Mouse (Mus musculus) intestine, embryonic 14.5 days (tissue): ENCODE data around the gene March1. TPM values are rescaled to one million over a fixed set of nuclear protein-coding genes. Genes with fewer than 3 reads are reported as not detected.

Source experiments
- ATAC-seq: fragments of 200-750 bp; cut with Nextera tagmentation; replicated peaks from 2 replicates; pipeline ENCODE4 v1.8.0; 2017; ENCODE audit warnings: low read depth, moderate number of reproducible peaks, moderate TSS enrichment, moderate library complexity; ENCODE audit not compliant: low FRiP score, low TSS enrichment
- DNase-seq: peaks from one replicate; pipeline ENCODE4 v3.0.0-alpha.2; 2018; ENCODE audit warnings: low spot score
- H3K27ac ChIP-seq: fragments of 300-500 bp; sonication (generic); 2 replicates; pipeline ENCODE4 v1.5.1; 2014; ENCODE audit warnings: low read depth, mild to moderate bottlenecking, control low read depth
- H3K27me3 ChIP-seq: fragments of 300-500 bp; sonication (generic); replicated peaks from 2 replicates; pipeline ENCODE4 v1.6.1; 2014; ENCODE audit warnings: low read length, control low read depth; ENCODE audit not compliant: control insufficient read depth, insufficient read depth
- H3K36me3 ChIP-seq: fragments of 300-500 bp; sonication (generic); 2 replicates; pipeline ENCODE4 v1.6.1; 2014; ENCODE audit warnings: low read length, control low read depth; ENCODE audit not compliant: control insufficient read depth, insufficient read depth
- H3K4me1 ChIP-seq: fragments of 300-500 bp; sonication (generic); replicated peaks from 2 replicates; pipeline ENCODE4 v1.6.1; 2014; ENCODE audit warnings: low read length, control low read depth, mixed read lengths; ENCODE audit not compliant: control insufficient read depth, insufficient read depth
- H3K4me2 ChIP-seq: fragments of 300-500 bp; sonication (generic); 2 replicates; pipeline ENCODE4 v1.6.1; 2014; ENCODE audit warnings: low read length
- H3K4me3 ChIP-seq: fragments of 300-500 bp; sonication (generic); 2 replicates; pipeline ENCODE4 v1.5.1; 2014; ENCODE audit warnings: low read depth, low read length, control low read depth, mixed read lengths
- H3K9ac ChIP-seq: fragments of 300-500 bp; sonication (generic); 2 replicates; pipeline ENCODE4 v1.6.1; 2014; ENCODE audit warnings: mild to moderate bottlenecking, low read length
- H3K9me3 ChIP-seq: fragments of 300-500 bp; sonication (generic); 2 replicates; pipeline ENCODE4 v1.6.1; 2016; ENCODE audit warnings: low read length, control low read depth; ENCODE audit not compliant: control insufficient read depth
- WGBS: fragments of 180-500 bp; shearing (Covaris S2); extraction: QIAGEN DNeasy Blood & Tissue Kit; methylation state at CpG from one replicate; pipeline ENCODE4 v1.1.7; 2014; 5-methylcytosine and 5-hydroxymethylcytosine counted together
- polyA plus RNA-seq: library from polyadenylated mRNA; unstranded; fragments of >200 nt; fragmentation: Nextera tagmentation; extraction: Ambion mirVana; gene quantifications from 2 replicates; pipeline ENCODE4 v1.2.1, GENCODE M21; 2014

Gene March1
- polyA plus RNA-seq, 1 experiment from 2014 or later, result 1.1 TPM

GRCm38 (mm10) chr8:66185226-66185625 lies 567.5 kb downstream of the March1 start:
- Histone ChIP-seq H3K9ac (no peak overlapping the region), H3K4me1 (no peaks in the 10 kb centered on the region), H3K27ac (no peak overlapping the region), H3K36me3 (no peaks in the 10 kb centered on the region), H3K9me3 (no peaks in the 10 kb centered on the region), H3K4me2 (no peak overlapping the region), H3K4me3 (no peak overlapping the region), H3K27me3 (no peaks in the 10 kb centered on the region)
- 93% methylated on average over 2 of the region's 2 CpGs for WGBS
- ATAC-seq, result no peak
- DNase-seq, result no peak

- Histone ChIP-seq H3K27me3 (no peaks in the 10 kb centered on the region), H3K36me3 (no peaks in the 10 kb centered on the region), H3K4me3 (no peak overlapping the region), H3K9ac (no peak overlapping the region), H3K9me3 (no peaks in the 10 kb centered on the region), H3K27ac (no peak overlapping the region), H3K4me2 (no peak overlapping the region), H3K4me1 (no peaks in the 10 kb centered on the region)
- ATAC-seq (no peak), DNase-seq (no peak)
- whole genome bisulfite sequencing, result 89% methylated on average over 2 of the region's 2 CpGs
Observed at GRCm38 (mm10) chr8:66194416-66194815, 576.7 kb downstream of the March1 start.

GRCm38 (mm10) chr8:66200169-66200568 lies 582.5 kb downstream of the March1 start:
- Histone ChIP-seq H3K4me1 (no peaks in the 10 kb centered on the region), H3K27me3 (no peaks in the 10 kb centered on the region), H3K9me3 (no peaks in the 10 kb centered on the region), H3K4me2 (no peak overlapping the region), H3K9ac (no peak overlapping the region), H3K27ac (no peak overlapping the region), H3K4me3 (no peak overlapping the region), H3K36me3 (no peaks in the 10 kb centered on the region)
- no peak for DNase-seq
- 84% methylated on average over 3 of the region's 3 CpGs for WGBS
- no peak for ATAC-seq

- Histone ChIP-seq H3K27ac (no peak overlapping the region), H3K27me3 (no peaks in the 10 kb centered on the region), H3K4me1 (no peaks in the 10 kb centered on the region), H3K9me3 (no peaks in the 10 kb centered on the region), H3K4me3 (no peak overlapping the region), H3K4me2 (no peak overlapping the region), H3K9ac (no peak overlapping the region), H3K36me3 (no peaks in the 10 kb centered on the region)
- no peak for DNase-seq
- WGBS, result 91% methylated on average over 7 of the region's 7 CpGs
- ATAC-seq, result no peak
Observed at GRCm38 (mm10) chr8:66203814-66204438, 586.2 kb downstream of the March1 start.

- Histone ChIP-seq H3K27me3 (no peaks in the 10 kb centered on the region), H3K36me3 (no peaks in the 10 kb centered on the region), H3K9me3 (no peaks in the 10 kb centered on the region), H3K4me1 (no peaks in the 10 kb centered on the region), H3K27ac (no peak overlapping the region), H3K4me3 (no peak overlapping the region), H3K4me2 (no peak overlapping the region), H3K9ac (no peak overlapping the region)
- ATAC-seq (no peak), DNase-seq (no peak)
- WGBS, result 76% methylated on average over 2 of the region's 2 CpGs
Observed at GRCm38 (mm10) chr8:66209553-66209952, 591.9 kb downstream of the March1 start.

- Histone ChIP-seq H3K27me3 (no peaks in the 10 kb centered on the region), H3K4me3 (no peak overlapping the region), H3K36me3 (no peaks in the 10 kb centered on the region), H3K9me3 (no peaks in the 10 kb centered on the region), H3K9ac (no peak overlapping the region), H3K4me1 (no peaks in the 10 kb centered on the region), H3K27ac (no peak overlapping the region), H3K4me2 (no peak overlapping the region)
- no peak for ATAC-seq
- 68% methylated on average over 2 of the region's 2 CpGs for WGBS
- DNase-seq, result no peak
Observed at GRCm38 (mm10) chr8:66210294-66210693, 592.6 kb downstream of the March1 start.

- ATAC-seq, result no peak
- Histone ChIP-seq H3K27me3 (no peaks in the 10 kb centered on the region), H3K9me3 (no peaks in the 10 kb centered on the region), H3K4me3 (no peak overlapping the region), H3K4me2 (no peak overlapping the region), H3K4me1 (no peaks in the 10 kb centered on the region), H3K36me3 (no peaks in the 10 kb centered on the region), H3K9ac (no peak overlapping the region), H3K27ac (no peak overlapping the region)
- no peak for DNase-seq
- 59% methylated on average over 1 of the region's 1 CpGs for WGBS
Observed at GRCm38 (mm10) chr8:66219974-66220373, 602.3 kb downstream of the March1 start.

- Histone ChIP-seq H3K27me3 (no peaks in the 10 kb centered on the region), H3K4me2 (no peak overlapping the region), H3K27ac (no peak overlapping the region), H3K4me3 (no peak overlapping the region), H3K9me3 (no peaks in the 10 kb centered on the region), H3K9ac (no peak overlapping the region), H3K36me3 (no peaks in the 10 kb centered on the region), H3K4me1 (no peaks in the 10 kb centered on the region)
- DNase-seq (no peak), ATAC-seq (no peak)
- 88% methylated on average over 2 of the region's 2 CpGs for WGBS
Observed at GRCm38 (mm10) chr8:66229931-66230330, 612.2 kb downstream of the March1 start.

- 65% methylated on average over 4 of the region's 4 CpGs for WGBS
- Histone ChIP-seq H3K4me2 (no peak overlapping the region), H3K9me3 (no peaks in the 10 kb centered on the region), H3K4me1 (no peaks in the 10 kb centered on the region), H3K9ac (no peak overlapping the region), H3K27ac (no peak overlapping the region), H3K27me3 (no peaks in the 10 kb centered on the region), H3K36me3 (no peaks in the 10 kb centered on the region), H3K4me3 (no peak overlapping the region)
- ATAC-seq, result no peak
- no peak for DNase-seq
Observed at GRCm38 (mm10) chr8:66269546-66269945, 651.8 kb downstream of the March1 start.
